Mouse (Mus musculus) hindbrain, embryonic 12.5 days (tissue): ENCODE measurements around the gene Slc22a23. TPM values are rescaled to one million over a fixed set of nuclear protein-coding genes. Genes with fewer than 3 reads are reported as not detected.
A peak's percentile ranks its signal among the peaks of the same experiment; 100 is the strongest.

Experiments
- ATAC-seq: fragments of 200-750 bp; cut with Nextera tagmentation; 2 replicates; pipeline ENCODE4 v1.8.0; 2017; ENCODE audit warnings: moderate TSS enrichment; ENCODE audit not compliant: low FRiP score
- H3K27ac ChIP-seq: fragments of 300-500 bp; sonication (generic); 2 replicates; pipeline ENCODE4 v1.5.1; 2016; ENCODE audit warnings: mild to moderate bottlenecking
- H3K27me3 ChIP-seq: fragments of 300-500 bp; sonication (generic); 2 replicates; pipeline ENCODE4 v1.6.1; 2016; ENCODE audit warnings: mild to moderate bottlenecking
- H3K36me3 ChIP-seq: fragments of 300-500 bp; sonication (generic); 2 replicates; pipeline ENCODE4 v1.6.1; 2016; ENCODE audit warnings: mild to moderate bottlenecking
- H3K4me1 ChIP-seq: fragments of 300-500 bp; sonication (generic); 2 replicates; pipeline ENCODE4 v1.6.1; 2016
- H3K4me2 ChIP-seq: fragments of 300-500 bp; sonication (generic); replicated peaks from 2 replicates; pipeline ENCODE4 v1.6.1; 2016; ENCODE audit warnings: mild to moderate bottlenecking
- H3K4me3 ChIP-seq: fragments of 300-500 bp; sonication (generic); 2 replicates; pipeline ENCODE4 v1.5.1; 2016; ENCODE audit warnings: mild to moderate bottlenecking
- H3K9ac ChIP-seq: fragments of 300-500 bp; sonication (generic); 2 replicates; pipeline ENCODE4 v1.6.1; 2016; ENCODE audit warnings: mild to moderate bottlenecking, moderate library complexity
- H3K9me3 ChIP-seq: fragments of 300-500 bp; sonication (generic); replicated peaks from 2 replicates; pipeline ENCODE4 v1.6.1; 2016; ENCODE audit warnings: mild to moderate bottlenecking
- WGBS: fragments of 180-500 bp; shearing (Covaris S2); methylation state at CpG from one replicate; pipeline ENCODE4 v1.1.7; 2016; 5-methylcytosine and 5-hydroxymethylcytosine counted together
- polyA plus RNA-seq: library from polyadenylated mRNA; unstranded; fragments of >200 nt; fragmentation: Nextera tagmentation; extraction: Ambion mirVana; gene quantifications from 2 replicates; pipeline ENCODE4 v1.2.1, GENCODE M21; 2016

Gene Slc22a23
- polyA plus RNA-seq, 1 experiment from 2014 or later = 16.1 TPM

- Histone ChIP-seq H3K4me3 (no peak overlapping the region), H3K27me3 (no peaks in the 10 kb centered on the region), H3K4me1 (no peaks in the 10 kb centered on the region), H3K27ac (no peak overlapping the region), H3K4me2 (no peak overlapping the region), H3K36me3 (peaks cover 4% of the 10 kb centered on the region; the same call in 1 of the 2 replicates), H3K9me3 (no peaks in the 10 kb centered on the region), H3K9ac (no peak overlapping the region)
- WGBS = 82% methylated on average over 6 of the region's 6 CpGs
- ATAC-seq = no peak
These were observed 137.1 kb downstream of the Slc22a23 start for GRCm38 (mm10) chr13:34207714-34208470.

GRCm38 (mm10) chr13:34205216-34205615 is 139.8 kb downstream of the Slc22a23 start:
- Histone ChIP-seq H3K9ac (no peak overlapping the region), H3K27ac (no peak overlapping the region), H3K4me3 (no peak overlapping the region), H3K4me1 (0 out of 2 replicates have a peak, but pooled peaks cover 2% of the 10 kb centered on the region), H3K4me2 (no peak overlapping the region), H3K27me3 (no peaks in the 10 kb centered on the region), H3K36me3 (peaks cover 4% of the 10 kb centered on the region; the same call in 1 of the 2 replicates), H3K9me3 (no peaks in the 10 kb centered on the region)
- WGBS = 88% methylated on average over 3 of the region's 3 CpGs
- ATAC-seq = no peak

GRCm38 (mm10) chr13:34195676-34196075 is 149.3 kb downstream of the Slc22a23 start:
- WGBS = 97% methylated on average over 1 of the region's 1 CpGs
- H3K27me3 ChIP-seq = no peaks in the 10 kb centered on the region; the same call in 1 of the 2 replicates
- peaks cover 15% of the 10 kb centered on the region for H3K4me1 ChIP-seq
- H3K4me2 ChIP-seq = no peak overlapping the region
- ATAC-seq = no peak
- H3K9ac ChIP-seq = no peak overlapping the region
- H3K4me3 ChIP-seq = no peak overlapping the region
- peaks cover 46% of the 10 kb centered on the region for H3K36me3 ChIP-seq
- no peaks in the 10 kb centered on the region for H3K9me3 ChIP-seq
- H3K27ac ChIP-seq = no peak overlapping the region

GRCm38 (mm10) chr13:34193384-34193783 is 151.6 kb downstream of the Slc22a23 start:
- H3K4me3 ChIP-seq = no peak overlapping the region
- no peaks in the 10 kb centered on the region for H3K9me3 ChIP-seq
- peak overlapping the region; percentile 25; the same call in 1 of the 2 replicates for H3K27ac ChIP-seq
- peaks cover 46% of the 10 kb centered on the region for H3K36me3 ChIP-seq
- peaks cover 15% of the 10 kb centered on the region for H3K4me1 ChIP-seq
- H3K9ac ChIP-seq = no peak overlapping the region
- WGBS = 41% methylated on average over 8 of the region's 8 CpGs
- H3K4me2 ChIP-seq = no peak overlapping the region
- ATAC-seq = peak; percentile 35; the same call in 1 of the 2 replicates
- H3K27me3 ChIP-seq = no peaks in the 10 kb centered on the region; the same call in 1 of the 2 replicates

- WGBS = 69% methylated on average over 8 of the region's 8 CpGs
- no peak overlapping the region for H3K4me3 ChIP-seq
- no peak overlapping the region for H3K4me2 ChIP-seq
- H3K27ac ChIP-seq = 0 out of 2 replicates have a peak overlapping the region, but pooled peaks have one; percentile 5
- no peak overlapping the region for H3K9ac ChIP-seq
- peak; percentile 73 for ATAC-seq
- peaks cover 15% of the 10 kb centered on the region for H3K4me1 ChIP-seq
- peaks cover 43% of the 10 kb centered on the region for H3K36me3 ChIP-seq
- no peaks in the 10 kb centered on the region; the same call in 1 of the 2 replicates for H3K27me3 ChIP-seq
- H3K9me3 ChIP-seq = no peaks in the 10 kb centered on the region
These were observed 152.4 kb downstream of the Slc22a23 start for GRCm38 (mm10) chr13:34192414-34193191.

GRCm38 (mm10) chr13:34187571-34187970 is 157.4 kb downstream of the Slc22a23 start:
- no peak overlapping the region for H3K27ac ChIP-seq
- no peak overlapping the region for H3K4me2 ChIP-seq
- no peaks in the 10 kb centered on the region for H3K27me3 ChIP-seq
- no peak overlapping the region for H3K9ac ChIP-seq
- H3K9me3 ChIP-seq = no peaks in the 10 kb centered on the region
- WGBS = 14% methylated on average over 5 of the region's 5 CpGs
- no peaks in the 10 kb centered on the region for H3K4me1 ChIP-seq
- H3K36me3 ChIP-seq = peaks cover 28% of the 10 kb centered on the region
- H3K4me3 ChIP-seq = no peak overlapping the region
- peak; percentile 80 for ATAC-seq

GRCm38 (mm10) chr13:34185371-34185770 is 159.6 kb downstream of the Slc22a23 start:
- no peak overlapping the region for H3K9ac ChIP-seq
- no peaks in the 10 kb centered on the region for H3K4me1 ChIP-seq
- WGBS = 96% methylated on average over 2 of the region's 2 CpGs
- ATAC-seq = no peak
- no peaks in the 10 kb centered on the region for H3K9me3 ChIP-seq
- H3K36me3 ChIP-seq = peaks cover 38% of the 10 kb centered on the region
- no peak overlapping the region for H3K27ac ChIP-seq
- no peak overlapping the region for H3K4me2 ChIP-seq
- no peak overlapping the region for H3K4me3 ChIP-seq
- no peaks in the 10 kb centered on the region for H3K27me3 ChIP-seq

- WGBS = 94% methylated on average over 5 of the region's 5 CpGs
- no peak for ATAC-seq
- H3K4me2 ChIP-seq = no peak overlapping the region
These were observed 163.4 kb downstream of the Slc22a23 start for GRCm38 (mm10) chr13:34181624-34182023.

GRCm38 (mm10) chr13:34174025-34174424 is 171.0 kb downstream of the Slc22a23 start:
- WGBS = 95% methylated on average over 6 of the region's 6 CpGs
- Histone ChIP-seq H3K27me3 (no peaks in the 10 kb centered on the region), H3K27ac (no peak overlapping the region), H3K4me1 (no peaks in the 10 kb centered on the region), H3K9me3 (no peaks in the 10 kb centered on the region), H3K4me3 (no peak overlapping the region), H3K9ac (no peak overlapping the region), H3K36me3 (peaks cover 12% of the 10 kb centered on the region; the same call in 1 of the 2 replicates), H3K4me2 (no peak overlapping the region)
- no peak for ATAC-seq

More at GRCm38 (mm10) chr13:34181624-34182023, 163.4 kb downstream of the Slc22a23 start:
- H3K9me3 ChIP-seq = no peaks in the 10 kb centered on the region
- no peak overlapping the region for H3K27ac ChIP-seq
- peaks cover 49% of the 10 kb centered on the region for H3K36me3 ChIP-seq
- H3K4me1 ChIP-seq = no peaks in the 10 kb centered on the region
- H3K9ac ChIP-seq = no peak overlapping the region
- no peak overlapping the region for H3K4me3 ChIP-seq
- H3K27me3 ChIP-seq = no peaks in the 10 kb centered on the region

GRCm38 (mm10) chr13:34163304-34163975 is 181.5 kb downstream of the Slc22a23 start:
- WGBS = 45% methylated on average over 12 of the region's 12 CpGs
- H3K9ac ChIP-seq = peak overlapping the region; percentile 64
- H3K4me3 ChIP-seq = peak overlapping the region; percentile 75
- peaks cover 10% of the 10 kb centered on the region for H3K36me3 ChIP-seq
- peaks cover 12% of the 10 kb centered on the region for H3K4me1 ChIP-seq
- no peak for ATAC-seq
- H3K27me3 ChIP-seq = no peaks in the 10 kb centered on the region
- peak overlapping the region; percentile 65 for H3K4me2 ChIP-seq
- peak overlapping the region; percentile 88; the same call in 1 of the 2 replicates for H3K27ac ChIP-seq
- H3K9me3 ChIP-seq = peaks cover 6% of the 10 kb centered on the region; the same call in 1 of the 2 replicates

- peak within 1 kb of the TSS; percentile 88 for H3K27ac ChIP-seq
These were observed 182.3 kb downstream of the Slc22a23 start, which contains the start of gene Psmg4 for GRCm38 (mm10) chr13:34162491-34163303. TSS of gene Psmg4 (plus strand) at chr13:34162964.

More at GRCm38 (mm10) chr13:34162491-34163303, 182.3 kb downstream of the Slc22a23 start, which contains the start of gene Psmg4:
- peak; percentile 97 for ATAC-seq
- Histone ChIP-seq H3K27me3 (no peaks in the 10 kb centered on the region), H3K4me1 (peaks cover 12% of the 10 kb centered on the region), H3K4me2 (peak within 1 kb of the TSS; percentile 65), H3K9ac (peak within 1 kb of the TSS; percentile 64), H3K36me3 (peaks cover 10% of the 10 kb centered on the region), H3K9me3 (peaks cover 6% of the 10 kb centered on the region; the same call in 1 of the 2 replicates), H3K4me3 (peak within 1 kb of the TSS; percentile 75)
- 6% methylated on average over 44 of the region's 44 CpGs for WGBS
